16 mouse cellular contexts compared by ENCODE assay signal in the genomic region with DNA sequence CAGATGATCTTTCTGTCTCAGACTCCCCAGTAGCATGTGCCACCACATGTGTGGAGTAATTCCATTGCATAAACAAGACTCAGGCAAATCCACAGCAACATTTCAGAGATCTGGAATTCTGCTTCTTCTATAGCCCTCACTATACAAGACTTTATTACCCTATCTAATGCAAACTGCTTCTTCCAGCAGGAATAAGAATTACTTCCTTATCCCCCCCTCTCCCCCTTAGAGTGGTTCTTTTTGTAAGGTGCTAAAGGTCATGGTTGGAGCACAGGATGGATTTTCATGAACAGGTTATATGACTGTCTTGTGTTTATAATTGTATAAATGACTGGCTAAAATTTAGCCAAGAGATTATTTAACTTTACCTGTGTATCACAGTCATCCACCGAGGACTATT.
"Had no signal": no experiment of that assay in that cellular context is flagged by ENCODE, and none has a peak within 500 bp of the region (broad histone marks: within the 10 kb centered on the region; RNA-seq: fewer than 3 reads in every experiment).

No protein-coding gene starts in this region.

- H3K4me3 ChIP-seq: neural tube, embryonic 13.5 days; neural tube, embryonic 15.5 days; stomach, embryonic 15.5 days had no signal

- H3K27ac ChIP-seq: neural tube, embryonic 13.5 days; neural tube, embryonic 15.5 days; stomach, embryonic 15.5 days; stomach, postnatal 0 days had no signal

- H3K27me3 ChIP-seq: neural tube, embryonic 13.5 days; neural tube, embryonic 15.5 days; stomach, embryonic 15.5 days had no signal

- H3K4me1 ChIP-seq: neural tube, embryonic 13.5 days; neural tube, embryonic 15.5 days; stomach, embryonic 15.5 days had no signal

- H3K9me3 ChIP-seq: neural tube, embryonic 13.5 days; neural tube, embryonic 15.5 days; stomach, embryonic 15.5 days had no signal

- H3K9ac ChIP-seq: neural tube, embryonic 13.5 days; neural tube, embryonic 15.5 days; stomach, embryonic 15.5 days had no signal

- DNase-seq: retina, postnatal 1 day; right cerebral cortex, adult 18-20 months; right cerebral cortex, postnatal 14 days; right cerebral cortex, postnatal 25 days; right cerebral cortex, postnatal 4 days; spleen, adult 18-20 months; thymus, adult 18-20 months; thymus, adult 2 months; thymus, postnatal 14 days; thymus, postnatal 25 days; thymus, postnatal 36 days; thymus, postnatal 4 days had no signal

- H3K4me2 ChIP-seq: neural tube, embryonic 13.5 days; neural tube, embryonic 15.5 days; stomach, embryonic 15.5 days had no signal

- H3K36me3 ChIP-seq: neural tube, embryonic 13.5 days; neural tube, embryonic 15.5 days; stomach, embryonic 15.5 days had no signal
